Mouse (Mus musculus) liver, postnatal 0 days (tissue): ENCODE data around the gene Cela3a. TPM values are rescaled to one million over a fixed set of nuclear protein-coding genes. Genes with fewer than 3 reads are reported as not detected.

Experiments
- ATAC-seq: fragments of 200-750 bp; cut with Nextera tagmentation; 2 replicates; pipeline ENCODE4 v1.8.0; 2017; ENCODE audit warnings: mild to moderate bottlenecking, moderate library complexity
- DNase-seq: peaks from one replicate; pipeline ENCODE4 v3.0.0-alpha.2; 2016
- H3K27ac ChIP-seq: fragments of 300-500 bp; sonication (generic); 2 replicates; pipeline ENCODE4 v1.5.1; 2014; ENCODE audit warnings: antibody characterized with exemption, moderate library complexity, mild to moderate bottlenecking, low read depth
- H3K27me3 ChIP-seq: fragments of 300-500 bp; sonication (generic); 2 replicates; pipeline ENCODE4 v1.6.1; 2014; ENCODE audit warnings: low read length, control low read depth, mixed read lengths; ENCODE audit not compliant: insufficient read depth
- H3K36me3 ChIP-seq: fragments of 300-500 bp; sonication (generic); replicated peaks from 2 replicates; pipeline ENCODE4 v1.6.1; 2014; ENCODE audit warnings: mild to moderate bottlenecking, control low read depth, low read length, moderate library complexity, mixed read lengths; ENCODE audit not compliant: insufficient read depth
- H3K4me1 ChIP-seq: fragments of 300-500 bp; sonication (generic); 2 replicates; pipeline ENCODE4 v1.6.1; 2014; ENCODE audit warnings: antibody characterized with exemption, mild to moderate bottlenecking, control low read depth; ENCODE audit not compliant: insufficient read depth
- H3K4me2 ChIP-seq: fragments of 300-500 bp; sonication (generic); 2 replicates; pipeline ENCODE4 v1.6.1; 2014; ENCODE audit warnings: low read depth, mild to moderate bottlenecking, low read length, moderate library complexity, mixed read lengths
- H3K4me3 ChIP-seq: fragments of 300-500 bp; sonication (generic); 2 replicates; pipeline ENCODE4 v1.5.1; 2014; ENCODE audit warnings: low read depth, low read length
- H3K9ac ChIP-seq: fragments of 300-500 bp; sonication (generic); replicated peaks from 2 replicates; pipeline ENCODE4 v1.6.1; 2014; ENCODE audit warnings: mild to moderate bottlenecking, moderate library complexity
- H3K9me3 ChIP-seq: fragments of 300-500 bp; sonication (generic); 2 replicates; pipeline ENCODE4 v1.6.1; 2016; ENCODE audit warnings: mild to moderate bottlenecking, control low read depth, low read length, mixed read lengths
- CTCF ChIP-seq: sonication (generic); IDR thresholded peaks from 2 replicates; pipeline ENCODE4 v1.5.1; 2016; ENCODE audit warnings: antibody characterized with exemption, low read depth
- EP300 ChIP-seq: IDR thresholded peaks from 2 replicates; pipeline ENCODE4 v1.6.1; 2016; ENCODE audit warnings: antibody characterized with exemption, low read depth, mild to moderate bottlenecking
- WGBS: fragments of 180-500 bp; shearing (Covaris S2); extraction: QIAGEN DNeasy Blood & Tissue Kit; methylation state at CpG from one replicate; pipeline ENCODE4 v1.1.7; 2014; ENCODE audit not compliant: insufficient replicate concordance; 5-methylcytosine and 5-hydroxymethylcytosine counted together
- polyA plus RNA-seq: library from polyadenylated mRNA; unstranded; fragments of >200 nt; fragmentation: Nextera tagmentation; extraction: Ambion mirVana; gene quantifications from 2 replicates; pipeline ENCODE4 v1.2.1, GENCODE M21; 2015

The Cela3a gene
- polyA plus RNA-seq, 1 experiment from 2014 or later, result not detected

GRCm38 (mm10) chr4:137368198-137368597 lies 41.4 kb downstream of the Cela3a start:
- peak overlapping the region; percentile 48 for H3K4me2 ChIP-seq
- WGBS, result 22% methylated on average over 1 of the region's 1 CpGs
- H3K27me3 ChIP-seq, result no peaks in the 10 kb centered on the region
- no peaks in the 10 kb centered on the region for H3K9me3 ChIP-seq
- TF ChIP-seq CTCF (no peak), EP300 (no peak)
- DNase-seq (no peak), ATAC-seq (no peak)
- peaks cover 35% of the 10 kb centered on the region for H3K4me1 ChIP-seq
- H3K9ac ChIP-seq, result 0 out of 2 replicates have a peak overlapping the region, but pooled peaks have one; percentile 30
- H3K4me3 ChIP-seq, result no peak overlapping the region
- peak overlapping the region; percentile 89 for H3K27ac ChIP-seq
- H3K36me3 ChIP-seq, result no peaks in the 10 kb centered on the region

GRCm38 (mm10) chr4:137367275-137368088 lies 42.1 kb downstream of the Cela3a start:
- no peaks in the 10 kb centered on the region for H3K36me3 ChIP-seq
- H3K4me3 ChIP-seq, result no peak overlapping the region
- peak; percentile 47 for DNase-seq
- peak overlapping the region; percentile 89 for H3K27ac ChIP-seq
- no peak overlapping the region; the same call in 1 of the 2 replicates for H3K9ac ChIP-seq
- peak overlapping the region; percentile 48 for H3K4me2 ChIP-seq
- no peaks in the 10 kb centered on the region for H3K27me3 ChIP-seq
- peaks cover 35% of the 10 kb centered on the region for H3K4me1 ChIP-seq
- no peak for TF ChIP-seq EP300
- no peak for TF ChIP-seq CTCF
- ATAC-seq, result peak; percentile 57
- H3K9me3 ChIP-seq, result no peaks in the 10 kb centered on the region
- WGBS, result 30% methylated on average over 5 of the region's 5 CpGs

- Histone ChIP-seq H3K27me3 (no peaks in the 10 kb centered on the region), H3K4me3 (no peak overlapping the region), H3K27ac (peak overlapping the region; percentile 89; the same call in 1 of the 2 replicates), H3K36me3 (no peaks in the 10 kb centered on the region), H3K4me2 (no peak overlapping the region), H3K9me3 (no peaks in the 10 kb centered on the region), H3K9ac (no peak overlapping the region), H3K4me1 (peaks cover 30% of the 10 kb centered on the region)
- TF ChIP-seq CTCF, result no peak
- no peak for TF ChIP-seq EP300
- DNase-seq, result no peak
- no peak for ATAC-seq
- 87% methylated on average over 4 of the region's 4 CpGs for whole genome bisulfite sequencing
Measured at GRCm38 (mm10) chr4:137366097-137366496, 43.5 kb downstream of the Cela3a start.

DNA sequence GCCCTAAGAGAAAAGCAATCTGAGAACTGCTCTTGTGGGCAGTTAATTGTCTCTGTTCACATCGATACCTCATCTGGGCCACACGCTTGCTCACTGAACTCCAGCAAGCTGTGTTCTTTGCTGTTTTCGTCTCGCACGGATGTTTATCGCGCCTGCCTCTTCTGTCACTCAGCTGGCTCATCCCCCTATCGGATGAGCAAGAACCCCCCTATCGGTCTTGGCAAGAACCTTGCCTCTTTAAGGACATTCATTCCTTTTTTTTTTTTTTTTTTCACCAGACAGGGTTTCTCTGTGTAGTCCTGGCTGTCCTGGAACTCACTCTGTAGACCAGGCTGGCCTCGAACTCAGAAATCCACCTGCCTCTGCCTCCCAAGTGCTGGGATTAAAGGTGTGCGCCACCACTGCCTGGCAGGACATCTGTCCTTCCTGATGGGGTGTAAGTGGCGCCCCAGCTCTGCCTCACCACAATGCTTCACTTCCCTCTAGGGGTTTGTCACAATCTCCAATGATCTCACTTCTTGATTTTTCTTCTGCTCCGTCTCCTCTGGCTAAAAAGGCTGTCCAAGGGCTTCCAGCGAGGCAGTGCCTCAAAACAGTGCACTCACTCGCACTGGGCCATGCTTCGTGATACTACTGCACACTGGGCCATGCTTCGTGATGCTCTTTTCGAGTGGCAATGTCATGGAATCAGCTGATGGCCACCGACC lies 44.1 kb downstream of the Cela3a start:
- H3K36me3 ChIP-seq, result no peaks in the 10 kb centered on the region
- TF ChIP-seq CTCF, result peak; percentile 21; the same call in 1 of the 2 replicates
- TF ChIP-seq EP300, result no peak
- peak; percentile 39 for ATAC-seq
- H3K4me1 ChIP-seq, result peaks cover 27% of the 10 kb centered on the region
- H3K4me3 ChIP-seq, result no peak overlapping the region
- H3K27ac ChIP-seq, result peak overlapping the region; percentile 89; the same call in 1 of the 2 replicates
- H3K4me2 ChIP-seq, result no peak overlapping the region
- 55% methylated on average over 19 of the region's 19 CpGs for WGBS
- H3K9me3 ChIP-seq, result no peaks in the 10 kb centered on the region
- no peak overlapping the region for H3K9ac ChIP-seq
- no peak for DNase-seq
- no peaks in the 10 kb centered on the region for H3K27me3 ChIP-seq

GRCm38 (mm10) chr4:137364826-137365225 lies 44.8 kb downstream of the Cela3a start:
- no peak for ATAC-seq
- no peaks in the 10 kb centered on the region for H3K9me3 ChIP-seq
- H3K27me3 ChIP-seq, result no peaks in the 10 kb centered on the region
- no peak overlapping the region for H3K4me2 ChIP-seq
- no peak overlapping the region for H3K9ac ChIP-seq
- no peak for DNase-seq
- no peaks in the 10 kb centered on the region for H3K36me3 ChIP-seq
- peak overlapping the region; percentile 26; the same call in 1 of the 2 replicates for H3K27ac ChIP-seq
- no peak for TF ChIP-seq EP300
- no peak for TF ChIP-seq CTCF
- H3K4me3 ChIP-seq, result no peak overlapping the region
- 89% methylated on average over 6 of the region's 6 CpGs for WGBS
- H3K4me1 ChIP-seq, result peaks cover 25% of the 10 kb centered on the region

DNA sequence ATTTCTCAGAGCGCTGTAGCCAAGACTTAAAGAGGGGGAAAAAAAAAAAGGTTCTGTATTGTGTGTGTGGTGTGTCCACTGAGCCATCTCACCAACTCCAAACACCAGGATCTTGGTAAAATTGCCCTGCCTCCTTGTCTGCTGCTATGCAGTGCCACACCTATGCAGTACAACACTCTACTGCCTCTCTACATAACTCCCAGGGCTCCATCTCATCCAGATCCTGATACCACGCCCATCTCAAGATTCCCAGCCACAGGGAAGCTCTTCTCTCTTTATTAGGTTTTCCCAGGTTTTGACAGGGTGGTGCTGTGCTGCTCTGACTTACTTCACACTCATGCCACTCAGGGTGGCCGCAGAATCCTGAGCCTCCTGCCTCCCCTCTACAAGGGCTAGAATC lies 48.6 kb downstream of the Cela3a start:
- Histone ChIP-seq H3K9ac (no peak overlapping the region), H3K27ac (no peak overlapping the region), H3K27me3 (no peaks in the 10 kb centered on the region), H3K4me1 (peaks cover 18% of the 10 kb centered on the region), H3K36me3 (no peaks in the 10 kb centered on the region), H3K4me2 (no peak overlapping the region), H3K9me3 (no peaks in the 10 kb centered on the region), H3K4me3 (no peak overlapping the region)
- WGBS, result 76% methylated on average over 3 of the region's 3 CpGs
- ATAC-seq (no peak), DNase-seq (no peak)
- TF ChIP-seq EP300 (no peak), CTCF (no peak)
